Mouse (Mus musculus) thymus, adult 2 months (tissue): Measurements from ENCODE around the gene Lct. TPM values are rescaled to one million over a fixed set of nuclear protein-coding genes. Genes with fewer than 3 reads are reported as not detected.
"Not testable (repeated sequence)": the region's sequence is repeated elsewhere in the genome, so short reads cannot be mapped to it uniquely, and the experiment has no call there.

Source experiments
- DNase-seq: peaks from one replicate; pipeline ENCODE4 v3.0.0; 2021
- H3K27ac ChIP-seq: fragments of 200-500 bp; 2 replicates; pipeline ENCODE4 v1.5.1; 2012; ENCODE audit warnings: low read length, control low read depth; ENCODE audit not compliant: control insufficient read depth, insufficient read depth
- H3K27me3 ChIP-seq: fragments of 200-500 bp; 2 replicates; pipeline ENCODE4 v1.6.1; 2012; ENCODE audit warnings: mild to moderate bottlenecking, low read length, moderate library complexity, mixed read lengths; ENCODE audit not compliant: control insufficient read depth, insufficient read depth
- H3K36me3 ChIP-seq: fragments of 200-500 bp; 2 replicates; pipeline ENCODE4 v1.6.1; 2012; ENCODE audit warnings: mild to moderate bottlenecking, low read length, moderate library complexity; ENCODE audit not compliant: control insufficient read depth, insufficient read depth
- H3K4me1 ChIP-seq: fragments of 200-500 bp; replicated peaks from 2 replicates; pipeline ENCODE4 v1.6.1; 2012; ENCODE audit warnings: low read length; ENCODE audit not compliant: control insufficient read depth, insufficient read depth
- H3K4me3 ChIP-seq: fragments of 200-500 bp; 2 replicates; pipeline ENCODE4 v1.5.1; 2012; ENCODE audit warnings: mild to moderate bottlenecking, low read length, control low read depth, moderate library complexity; ENCODE audit not compliant: control insufficient read depth, insufficient read depth
- CTCF ChIP-seq: fragments of 200-500 bp; IDR thresholded peaks from 2 replicates; pipeline ENCODE4 v1.5.1; 2012; ENCODE audit warnings: mild to moderate bottlenecking, control low read depth, low read length, moderate library complexity, borderline replicate concordance; ENCODE audit not compliant: control insufficient read depth, poor library complexity, insufficient read depth; ENCODE audit errors: extremely low read depth
- POLR2A ChIP-seq: fragments of 200-500 bp; IDR thresholded peaks from 2 replicates; pipeline ENCODE4 v1.6.1; 2012; ENCODE audit warnings: mild to moderate bottlenecking, low read length, control low read depth, moderate library complexity; ENCODE audit not compliant: control insufficient read depth, poor library complexity, insufficient read depth; ENCODE audit errors: extremely low read depth
- WGBS: fragments of 180-500 bp; shearing (Covaris S2); methylation state at CpG from one replicate; pipeline ENCODE4 v1.1.7; 2018; 5-methylcytosine and 5-hydroxymethylcytosine counted together
- polyA plus RNA-seq: library from polyadenylated mRNA; depleted of rRNA; stranded (reverse); fragments of >200 nt; gene quantifications from 2 replicates; pipeline ENCODE4 v1.2.3, GENCODE M21; 2012

The Lct gene
- polyA plus RNA-seq, 1 experiment = 0.19 TPM

GRCm38 (mm10) chr1:128327165-128327564, 953 bp downstream of the Lct start:
- Histone ChIP-seq H3K4me1 (0 out of 2 replicates have a peak, but pooled peaks cover 2% of the 10 kb centered on the region), H3K27ac (no peak overlapping the region), H3K4me3 (no peak overlapping the region), H3K27me3 (no peaks in the 10 kb centered on the region), H3K36me3 (peaks cover 10% of the 10 kb centered on the region)
- TF ChIP-seq POLR2A (no peak), CTCF (no peak)
- WGBS = 16% methylated on average over 1 of the region's 1 CpGs
- no peak for DNase-seq

GRCm38 (mm10) chr1:128324776-128325175, 3.3 kb downstream of the Lct start:
- H3K27ac ChIP-seq = no peak overlapping the region
- H3K4me3 ChIP-seq = no peak overlapping the region
- 0 out of 2 replicates have a peak, but pooled peaks cover 2% of the 10 kb centered on the region for H3K4me1 ChIP-seq
- TF ChIP-seq CTCF (no peak), POLR2A (no peak)
- 94% methylated on average over 2 of the region's 2 CpGs for WGBS
- H3K27me3 ChIP-seq = no peaks in the 10 kb centered on the region
- no peaks in the 10 kb centered on the region; the same call in 1 of the 2 replicates for H3K36me3 ChIP-seq
- DNase-seq = no peak

GRCm38 (mm10) chr1:128323026-128323643, 5.0 kb downstream of the Lct start:
- no peak for DNase-seq
- Histone ChIP-seq H3K27ac (no peak overlapping the region), H3K4me3 (no peak overlapping the region), H3K4me1 (0 out of 2 replicates have a peak, but pooled peaks cover 2% of the 10 kb centered on the region), H3K36me3 (no peaks in the 10 kb centered on the region), H3K27me3 (no peaks in the 10 kb centered on the region)
- WGBS = 56% methylated on average over 8 of the region's 8 CpGs
- no peak for TF ChIP-seq POLR2A
- TF ChIP-seq CTCF = no peak

GRCm38 (mm10) chr1:128319266-128319665, 8.9 kb downstream of the Lct start:
- not testable (repeated sequence) for H3K27ac ChIP-seq, H3K27me3 ChIP-seq, H3K36me3 ChIP-seq, DNase-seq, H3K4me3 ChIP-seq, H3K4me1 ChIP-seq
- WGBS = 96% methylated on average over 6 of the region's 6 CpGs

DNA sequence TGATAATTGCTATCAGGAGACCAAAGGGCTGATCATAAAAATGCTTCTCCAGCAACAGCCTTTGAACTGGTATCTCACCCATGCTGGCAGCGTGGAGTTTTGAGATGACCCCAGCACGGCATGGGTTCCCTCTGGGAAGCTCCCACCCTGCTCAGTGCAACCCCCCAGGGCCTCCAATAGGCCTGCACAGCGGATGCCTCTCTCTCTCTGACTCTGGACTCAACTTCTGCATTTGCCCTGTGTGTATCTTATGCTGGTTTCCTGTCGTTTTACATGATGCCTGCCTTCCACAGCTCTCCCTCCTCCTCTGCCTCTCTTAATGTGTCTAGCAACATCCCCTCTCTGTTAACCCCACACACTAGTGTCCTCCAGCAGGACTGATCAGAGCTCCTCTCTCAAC, 13.5 kb downstream of the Lct start:
- no peak for DNase-seq
- Histone ChIP-seq H3K27me3 (no peaks in the 10 kb centered on the region), H3K27ac (no peak overlapping the region), H3K4me1 (no peaks in the 10 kb centered on the region), H3K4me3 (no peak overlapping the region), H3K36me3 (no peaks in the 10 kb centered on the region)
- 18% methylated on average over 4 of the region's 4 CpGs for WGBS
- TF ChIP-seq POLR2A (no peak), CTCF (no peak)

DNA sequence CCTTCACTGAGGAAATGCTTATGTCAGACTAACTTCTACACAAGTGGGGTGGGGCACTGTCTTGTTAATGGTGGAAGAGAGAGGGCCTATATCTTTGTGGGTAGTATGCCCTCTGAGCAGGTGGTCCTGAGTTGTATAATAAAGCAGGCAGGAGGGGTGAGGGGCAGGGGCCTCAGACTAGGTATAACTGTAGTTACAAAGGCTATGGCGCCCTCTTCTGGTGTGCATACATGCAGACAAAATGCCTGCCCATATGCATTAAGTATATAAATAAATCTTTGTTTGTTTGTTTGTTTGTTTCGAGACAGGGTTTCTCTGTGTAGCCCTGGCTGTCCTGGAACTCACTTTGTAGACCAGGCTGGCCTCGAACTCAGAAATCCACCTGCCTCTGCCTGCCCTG, 19.1 kb downstream of the Lct start:
- no peak overlapping the region for H3K27ac ChIP-seq
- no peaks in the 10 kb centered on the region for H3K36me3 ChIP-seq
- H3K27me3 ChIP-seq = no peaks in the 10 kb centered on the region
- WGBS = 96% methylated on average over 3 of the region's 3 CpGs
- peak; percentile 6 for DNase-seq
- no peak overlapping the region for H3K4me3 ChIP-seq
- H3K4me1 ChIP-seq = no peaks in the 10 kb centered on the region
- TF ChIP-seq CTCF = no peak
- TF ChIP-seq POLR2A = no peak

GRCm38 (mm10) chr1:128303900-128304299, 24.2 kb downstream of the Lct start:
- no peak for TF ChIP-seq POLR2A
- TF ChIP-seq CTCF = no peak
- Histone ChIP-seq H3K27ac (no peak overlapping the region), H3K4me3 (no peak overlapping the region), H3K4me1 (no peaks in the 10 kb centered on the region), H3K27me3 (no peaks in the 10 kb centered on the region), H3K36me3 (no peaks in the 10 kb centered on the region)
- DNase-seq = no peak
- WGBS = 93% methylated on average over 16 of the region's 16 CpGs
